Mouse (Mus musculus) ovary, adult 18-20 months (tissue): ENCODE measurements at regions not wholly inside any gene's neighbourhood (a gene's known extent, or its start where the extent isn't known, plus 50 kb on each side); places are given as distances from the start of the nearest gene placed in this dataset.

Experiments
- DNase-seq: peaks from one replicate; pipeline ENCODE4 v3.0.0; 2022; ENCODE audit warnings: low spot score, mixed read lengths

GRCm38 (mm10) chr15:56042449-56042848, 1435.0 kb downstream of the Slc22a22 start:
- no peak for DNase-seq

- no peak for DNase-seq
Observed at GRCm38 (mm10) chr15:56030007-56030406, 1447.4 kb downstream of the Slc22a22 start.

GRCm38 (mm10) chr15:56027197-56027818, 1450.1 kb downstream of the Slc22a22 start:
- no peak for DNase-seq

GRCm38 (mm10) chr15:56024705-56025104, 1452.7 kb downstream of the Slc22a22 start:
- DNase-seq = no peak

GRCm38 (mm10) chr15:56023862-56024484, 1453.5 kb downstream of the Slc22a22 start:
- no peak for DNase-seq

- DNase-seq = no peak
Observed at GRCm38 (mm10) chr15:56022315-56022714, 1455.1 kb downstream of the Slc22a22 start.

- no peak for DNase-seq
Observed at GRCm38 (mm10) chr15:56018141-56018540, 1459.3 kb downstream of the Slc22a22 start.

GRCm38 (mm10) chr15:56017561-56017960, 1459.9 kb downstream of the Slc22a22 start:
- no peak for DNase-seq

GRCm38 (mm10) chr15:56016070-56016469, 1461.4 kb downstream of the Slc22a22 start:
- DNase-seq = no peak

GRCm38 (mm10) chr15:56014059-56014620, 1463.3 kb downstream of the Slc22a22 start:
- no peak for DNase-seq

GRCm38 (mm10) chr15:56008603-56009174, 1468.7 kb downstream of the Slc22a22 start:
- DNase-seq = no peak

GRCm38 (mm10) chr15:56007376-56007775, 1470.0 kb downstream of the Slc22a22 start:
- no peak for DNase-seq

- DNase-seq = no peak
Observed at GRCm38 (mm10) chr15:56005361-56005760, 1472.1 kb downstream of the Slc22a22 start.

- DNase-seq = no peak
Observed at GRCm38 (mm10) chr15:56003921-56004320, 1473.5 kb downstream of the Slc22a22 start.

- no peak for DNase-seq
Observed at GRCm38 (mm10) chr15:55999605-56000004, 1477.8 kb downstream of the Slc22a22 start.

GRCm38 (mm10) chr15:55997977-55998376, 1479.4 kb downstream of the Slc22a22 start:
- DNase-seq = no peak

GRCm38 (mm10) chr15:55994680-55995079, 1482.7 kb downstream of the Slc22a22 start:
- no peak for DNase-seq

- no peak for DNase-seq
Observed at GRCm38 (mm10) chr15:55975843-55976242, 1501.6 kb downstream of the Slc22a22 start.

GRCm38 (mm10) chr15:55966780-55967179, 1510.6 kb downstream of the Slc22a22 start:
- DNase-seq = no peak

GRCm38 (mm10) chr15:55965296-55965695, 1512.1 kb downstream of the Slc22a22 start:
- no peak for DNase-seq

GRCm38 (mm10) chr15:55962093-55962492, 1515.3 kb downstream of the Slc22a22 start:
- no peak for DNase-seq
